Mouse (Mus musculus): ENCODE data around the gene Trim15.
A peak's percentile ranks its signal among the peaks of the same experiment; 100 is the strongest.

Trim15 gene

GRCm38 (mm10) chr17:36869955-36870810 lies 3.2 kb upstream of the Trim15 start:
- ATAC-seq (ENCODE audit: insufficient number of reproducible peaks, low FRiP score, low TSS enrichment): no peak

DNA sequence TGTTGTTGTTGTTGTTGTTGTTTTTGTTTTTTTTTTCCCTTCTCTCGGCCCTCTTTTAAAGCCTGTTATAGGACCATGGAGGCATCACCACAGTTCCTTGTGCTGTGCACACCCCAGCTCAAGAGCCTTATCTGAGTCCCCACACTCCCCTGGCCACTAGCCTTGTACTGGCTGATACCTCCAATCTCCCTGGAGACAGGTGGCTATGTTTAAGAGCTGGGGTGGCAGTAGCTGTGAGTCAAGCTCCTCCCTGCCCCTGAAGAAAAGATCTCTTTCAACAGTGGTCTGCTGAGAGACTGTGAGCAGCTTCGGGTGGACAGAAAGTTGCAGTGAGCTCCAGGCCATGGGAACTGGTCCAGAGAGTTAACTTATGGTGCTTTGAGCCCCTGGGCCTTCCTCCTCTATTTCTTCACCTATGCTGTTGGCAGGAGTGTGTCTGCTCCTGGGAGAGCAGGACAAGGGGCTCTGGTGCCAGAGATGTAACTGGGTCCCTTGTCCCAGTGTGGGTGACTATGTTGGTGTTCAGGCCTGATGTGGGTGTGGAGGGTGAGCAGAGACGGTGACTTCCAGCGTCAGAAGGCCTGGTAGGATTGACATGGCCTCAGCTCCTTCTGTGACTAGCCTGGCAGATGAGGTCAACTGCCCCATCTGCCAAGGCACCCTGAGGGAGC lies 2.4 kb upstream of the Trim15 start, which contains the start of gene Trim10:
TSS of gene Trim10 (plus strand) at position 291 of the 671 bp plus-strand sequence.
- no peak for ATAC-seq (ENCODE audit: insufficient number of reproducible peaks, low FRiP score, low TSS enrichment)

DNA sequence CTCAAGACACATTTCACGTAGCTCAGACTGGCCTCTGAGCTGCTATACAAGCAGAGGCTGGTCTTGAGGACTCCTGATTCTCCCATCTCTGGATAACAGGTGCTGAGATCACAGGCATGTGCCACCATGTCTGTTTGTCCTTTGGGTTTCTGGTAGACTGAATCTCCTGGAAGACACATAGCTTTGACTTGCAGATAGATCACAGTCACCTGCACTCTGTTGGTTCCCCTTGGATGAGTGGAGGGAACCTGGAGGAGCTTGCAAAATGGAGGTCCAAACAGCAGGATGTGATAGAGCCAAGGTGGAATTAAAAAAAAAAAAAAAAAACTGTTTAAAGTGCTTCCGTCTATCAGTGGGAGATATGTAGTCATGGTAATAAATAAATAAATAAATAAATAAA lies 1.8 kb upstream of the Trim15 start:
- no peak for ATAC-seq (ENCODE audit: insufficient number of reproducible peaks, low FRiP score, low TSS enrichment)

- no peak for ATAC-seq (ENCODE audit: insufficient number of reproducible peaks, low FRiP score, low TSS enrichment)
Measured at GRCm38 (mm10) chr17:36861680-36862079, 5.3 kb downstream of the Trim15 start.

DNA sequence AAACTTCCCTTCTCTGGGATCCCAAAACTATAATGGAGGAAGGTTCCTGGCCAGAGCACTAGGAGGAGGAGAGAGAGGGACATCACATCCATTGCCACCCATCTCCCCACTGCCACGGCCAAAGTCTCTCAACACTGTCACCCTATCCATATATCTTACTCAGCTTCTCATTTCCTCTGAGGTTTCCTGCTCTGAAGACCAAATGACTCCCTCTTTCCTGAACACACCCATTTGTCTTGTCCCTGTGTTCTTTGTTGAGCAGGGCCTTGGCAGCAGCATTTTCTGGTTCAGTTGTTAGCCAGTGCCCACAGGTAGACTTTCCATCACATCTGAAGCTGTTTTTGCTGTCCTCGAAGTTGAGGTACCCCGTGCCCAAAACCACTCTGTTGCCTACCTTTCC lies 8.8 kb downstream of the Trim15 start:
- no peak for ATAC-seq (ENCODE audit: insufficient number of reproducible peaks, low FRiP score, low TSS enrichment)

GRCm38 (mm10) chr17:36856236-36856635 lies 10.8 kb downstream of the Trim15 start:
- ATAC-seq (ENCODE audit: insufficient number of reproducible peaks, low FRiP score, low TSS enrichment): no peak

- no peak for ATAC-seq (ENCODE audit: insufficient number of reproducible peaks, low FRiP score, low TSS enrichment)
Measured at GRCm38 (mm10) chr17:36855484-36855883, 11.5 kb downstream of the Trim15 start.

DNA sequence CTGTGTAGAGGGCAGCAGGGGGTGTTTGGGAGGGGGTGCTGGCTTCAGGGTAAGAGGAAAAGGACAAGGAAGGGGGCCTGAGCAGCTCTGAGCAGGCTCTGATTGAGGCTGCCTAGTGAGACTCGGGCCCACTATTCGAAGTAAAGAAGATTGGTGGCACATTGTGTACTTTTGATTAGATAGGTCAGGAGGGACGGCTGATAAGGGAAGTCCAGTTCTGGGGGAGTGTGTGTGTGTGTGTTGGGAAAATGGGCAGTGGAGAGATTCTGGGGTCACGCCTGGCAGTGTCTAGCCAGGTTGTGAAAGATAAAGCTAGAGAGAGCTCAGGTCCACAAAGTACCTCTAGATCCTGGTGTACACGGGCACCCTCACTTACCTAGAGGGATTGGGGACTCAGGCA lies 15.4 kb downstream of the Trim15 start:
- ATAC-seq (ENCODE audit: insufficient number of reproducible peaks, low FRiP score, low TSS enrichment): no peak

- ATAC-seq (ENCODE audit: insufficient number of reproducible peaks, low FRiP score, low TSS enrichment): no peak
Measured at GRCm38 (mm10) chr17:36851200-36851599, 15.8 kb downstream of the Trim15 start.

DNA sequence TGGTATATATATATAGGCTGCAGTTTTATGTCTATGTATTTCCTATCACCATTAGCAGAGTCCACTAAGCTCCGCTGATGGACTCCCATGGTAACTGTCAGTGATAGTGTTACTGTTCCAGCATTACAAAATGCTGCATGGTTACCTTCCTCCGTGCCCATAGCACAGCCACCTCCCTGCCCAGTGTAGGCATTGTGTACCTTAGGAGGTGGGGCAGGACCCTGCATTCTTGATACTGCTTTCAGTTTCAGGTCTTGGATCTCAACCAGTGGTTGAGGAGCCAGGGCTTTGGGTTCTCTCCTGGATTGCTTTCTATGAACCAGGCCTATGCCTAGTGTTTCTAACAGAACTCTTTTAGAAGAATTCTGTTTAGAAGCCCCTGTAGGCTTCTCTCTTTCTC lies 17.0 kb downstream of the Trim15 start:
- no peak for ATAC-seq (ENCODE audit: insufficient number of reproducible peaks, low FRiP score, low TSS enrichment)

GRCm38 (mm10) chr17:36848911-36849310 lies 18.1 kb downstream of the Trim15 start:
- no peak for ATAC-seq (ENCODE audit: insufficient number of reproducible peaks, low FRiP score, low TSS enrichment)

GRCm38 (mm10) chr17:36844725-36845124 lies 22.3 kb downstream of the Trim15 start:
- ATAC-seq (ENCODE audit: insufficient number of reproducible peaks, low FRiP score, low TSS enrichment): no peak

GRCm38 (mm10) chr17:36844286-36844719 lies 22.7 kb downstream of the Trim15 start:
- no peak for ATAC-seq (ENCODE audit: insufficient number of reproducible peaks, low FRiP score, low TSS enrichment)

DNA sequence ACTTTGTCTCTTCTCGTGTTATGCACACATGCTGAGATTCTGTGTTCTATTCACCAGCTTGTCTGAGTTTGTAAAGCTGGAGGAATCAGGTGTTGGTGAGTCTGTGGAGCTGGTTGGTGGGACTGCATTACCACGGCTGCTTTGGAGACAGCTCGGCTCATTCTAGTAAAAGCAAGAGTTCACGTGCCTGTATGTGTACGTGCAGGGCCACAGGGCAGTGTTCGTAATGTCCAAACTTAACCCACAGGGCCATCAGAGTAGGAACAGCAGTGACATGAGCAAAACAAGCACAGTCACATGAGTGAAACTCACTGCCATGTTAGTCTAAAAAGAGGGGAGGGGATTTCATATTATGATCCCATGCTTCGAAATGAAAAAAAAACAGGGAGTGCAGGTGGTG lies 23.3 kb downstream of the Trim15 start:
- no peak for ATAC-seq (ENCODE audit: insufficient number of reproducible peaks, low FRiP score, low TSS enrichment)

DNA sequence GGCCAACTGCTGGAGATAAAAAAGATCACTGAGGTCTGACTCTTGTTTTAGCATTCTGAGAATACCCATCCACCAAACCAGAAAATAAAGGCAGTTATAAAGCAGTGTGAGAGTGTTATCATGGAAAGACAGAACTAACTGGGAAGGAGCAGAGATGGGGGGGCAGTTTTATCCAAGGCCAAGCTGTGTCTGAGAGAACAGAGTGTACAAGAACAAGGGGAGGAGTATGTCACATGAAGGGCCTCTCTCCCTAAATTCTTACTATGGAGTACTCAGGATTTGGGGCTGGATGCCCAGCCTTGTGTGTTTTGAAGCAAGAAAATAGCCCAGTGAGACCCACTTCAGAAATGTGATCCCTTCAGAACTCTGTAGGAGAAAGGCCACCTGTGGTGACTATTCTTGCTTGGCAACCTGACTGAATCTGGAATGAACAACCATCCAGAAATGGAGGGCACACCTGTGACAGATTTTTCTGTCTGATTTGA lies 26.0 kb downstream of the Trim15 start:
- ATAC-seq (ENCODE audit: insufficient number of reproducible peaks, low FRiP score, low TSS enrichment): no peak

DNA sequence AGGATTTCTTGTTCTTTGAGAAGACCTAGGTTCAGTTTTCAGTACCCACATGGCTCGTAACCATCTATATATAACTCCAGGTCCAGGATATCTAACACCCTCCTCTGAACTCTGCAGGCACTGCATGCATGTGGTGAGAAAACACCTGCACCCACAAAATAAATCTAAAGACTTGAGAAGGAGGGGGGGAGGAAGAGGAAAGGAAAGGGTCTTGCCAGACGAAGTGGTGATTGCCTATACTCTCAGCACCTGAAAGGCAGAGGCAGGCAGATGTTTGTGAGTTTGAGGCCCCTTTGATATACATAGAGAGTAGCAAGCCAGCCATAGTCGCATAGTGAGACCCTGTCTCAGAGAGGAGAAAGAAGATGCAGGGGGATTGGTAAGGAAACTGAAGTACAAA lies 27.1 kb downstream of the Trim15 start:
- no peak for ATAC-seq (ENCODE audit: insufficient number of reproducible peaks, low FRiP score, low TSS enrichment)

GRCm38 (mm10) chr17:36839001-36839400 lies 28.0 kb downstream of the Trim15 start:
- ATAC-seq (ENCODE audit: insufficient number of reproducible peaks, low FRiP score, low TSS enrichment): no peak

DNA sequence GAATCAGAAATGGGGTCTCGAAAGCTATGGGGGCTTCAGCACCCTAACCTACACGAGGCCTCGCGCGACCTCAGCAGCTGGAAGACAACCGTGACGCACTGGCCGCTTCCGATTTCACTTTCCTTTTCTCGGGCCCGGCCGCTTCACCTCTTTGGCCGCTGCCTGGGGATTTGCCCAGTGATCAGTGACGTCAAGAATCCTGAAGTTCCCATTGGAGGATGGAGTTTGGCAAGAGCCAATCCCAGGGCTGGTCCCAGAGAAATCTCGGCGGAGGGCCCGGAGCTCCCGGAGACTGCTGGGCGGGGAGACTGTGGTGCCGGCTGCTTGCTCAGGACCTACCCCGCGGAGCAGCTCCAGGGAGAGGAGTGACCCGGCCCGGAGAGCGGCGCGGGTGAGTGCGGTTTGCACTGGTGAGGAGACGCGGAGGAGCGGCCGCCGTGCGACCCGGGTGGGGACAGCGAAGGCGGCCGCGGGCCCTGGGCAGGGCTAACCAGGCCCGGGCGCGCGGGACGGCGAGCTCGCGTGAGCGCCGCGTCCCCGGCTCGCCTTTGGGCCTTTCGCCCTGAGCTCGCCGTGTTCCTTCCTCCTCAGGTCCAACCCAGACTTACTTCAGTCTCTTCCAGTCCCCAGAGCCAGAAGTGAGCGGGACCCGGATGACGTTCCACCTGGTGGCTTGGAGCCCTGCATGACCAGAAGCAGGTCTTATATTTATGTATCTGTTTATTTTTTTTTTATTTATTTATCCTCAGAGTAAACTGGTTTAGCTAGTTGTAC lies 29.9 kb downstream of the Trim15 start, which contains the start of gene Trim26:
TSS of gene Trim26 (plus strand) at position 261 of the 774 bp plus-strand sequence.
- peak; percentile 97 for ATAC-seq (ENCODE audit: insufficient number of reproducible peaks, low FRiP score, low TSS enrichment)

- no peak for ATAC-seq (ENCODE audit: insufficient number of reproducible peaks, low FRiP score, low TSS enrichment)
Measured at GRCm38 (mm10) chr17:36836427-36836812, 30.6 kb downstream of the Trim15 start.

GRCm38 (mm10) chr17:36835591-36836426 lies 31.2 kb downstream of the Trim15 start:
- ATAC-seq (ENCODE audit: insufficient number of reproducible peaks, low FRiP score, low TSS enrichment): no peak
